Mouse (Mus musculus): ENCODE results near the gene Rtp2.

The Rtp2 gene

GRCm38 (mm10) chr16:23932294-23932693, at the start of gene Rtp2:
Gene Rtp2 (minus strand): TSS chr16:23932394.
- no peak for DNase-seq

DNA sequence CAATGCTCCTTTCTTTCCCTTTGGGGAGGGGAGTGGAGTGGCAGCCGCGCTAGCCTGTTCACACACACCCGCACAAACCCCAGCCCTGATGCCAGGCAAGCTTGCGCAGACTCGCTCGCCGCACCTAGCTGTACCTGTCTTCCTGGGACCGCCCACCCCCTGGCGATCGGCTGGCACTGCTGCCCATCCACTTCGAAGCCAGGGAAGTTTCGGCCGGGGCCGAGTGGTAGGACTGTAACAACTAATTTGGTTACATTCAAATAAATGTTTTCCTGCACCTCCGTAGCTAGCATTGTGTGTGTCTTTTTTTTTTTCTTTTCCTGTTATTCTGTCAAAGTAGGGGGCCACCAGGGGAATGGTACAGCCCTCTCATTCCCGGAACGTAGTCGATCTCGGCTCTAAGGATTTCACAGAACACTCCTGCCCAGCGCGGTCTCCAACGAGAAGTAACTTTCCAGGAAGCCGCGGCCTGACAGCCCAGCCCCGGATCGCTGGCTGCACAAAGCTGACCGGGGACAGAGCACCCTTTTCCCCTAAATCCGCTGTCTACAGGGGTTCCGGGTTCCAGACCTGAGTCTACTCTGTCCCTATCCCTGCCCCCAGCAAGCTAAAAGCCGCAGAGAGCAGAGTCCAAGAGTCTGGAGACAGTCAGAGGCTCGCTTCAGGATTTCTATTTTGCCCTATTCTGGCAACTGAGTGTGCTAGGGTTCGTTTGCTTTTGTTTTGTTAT, 49.0 kb upstream of the Rtp2 start:
- peak; percentile 32 for DNase-seq

- DNase-seq: no peak
Measured at GRCm38 (mm10) chr16:23980201-23980870, 48.1 kb upstream of the Rtp2 start.

DNA sequence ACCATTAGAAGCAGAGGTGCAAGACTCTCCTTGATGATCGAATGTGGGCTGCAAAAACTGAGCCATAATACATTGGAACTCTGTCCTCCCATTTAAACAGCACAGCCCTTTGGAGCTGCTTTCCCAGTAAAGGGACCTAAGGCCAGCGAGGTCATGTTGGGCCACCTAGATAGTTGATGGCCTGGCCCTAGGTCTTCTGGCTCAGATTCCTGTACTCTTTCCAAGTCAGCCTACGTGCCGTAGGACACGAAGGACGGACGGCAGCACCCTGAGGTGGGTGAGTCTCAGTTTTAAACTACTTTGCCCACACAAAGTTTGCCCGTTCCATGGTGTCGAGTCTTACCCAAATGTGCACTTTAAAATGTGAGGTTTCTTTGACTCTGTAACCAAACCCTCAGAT, 47.3 kb upstream of the Rtp2 start:
- DNase-seq: no peak

- no peak for DNase-seq
Measured at GRCm38 (mm10) chr16:23978495-23978894, 46.3 kb upstream of the Rtp2 start.

- no peak for DNase-seq
Measured at GRCm38 (mm10) chr16:23977732-23978131, 45.5 kb upstream of the Rtp2 start.

- DNase-seq: no peak
Measured at GRCm38 (mm10) chr16:23976196-23976595, 44.0 kb upstream of the Rtp2 start.

GRCm38 (mm10) chr16:23973635-23974367, 41.6 kb upstream of the Rtp2 start:
- DNase-seq: no peak

GRCm38 (mm10) chr16:23972901-23973300, 40.7 kb upstream of the Rtp2 start:
- DNase-seq: no peak

DNA sequence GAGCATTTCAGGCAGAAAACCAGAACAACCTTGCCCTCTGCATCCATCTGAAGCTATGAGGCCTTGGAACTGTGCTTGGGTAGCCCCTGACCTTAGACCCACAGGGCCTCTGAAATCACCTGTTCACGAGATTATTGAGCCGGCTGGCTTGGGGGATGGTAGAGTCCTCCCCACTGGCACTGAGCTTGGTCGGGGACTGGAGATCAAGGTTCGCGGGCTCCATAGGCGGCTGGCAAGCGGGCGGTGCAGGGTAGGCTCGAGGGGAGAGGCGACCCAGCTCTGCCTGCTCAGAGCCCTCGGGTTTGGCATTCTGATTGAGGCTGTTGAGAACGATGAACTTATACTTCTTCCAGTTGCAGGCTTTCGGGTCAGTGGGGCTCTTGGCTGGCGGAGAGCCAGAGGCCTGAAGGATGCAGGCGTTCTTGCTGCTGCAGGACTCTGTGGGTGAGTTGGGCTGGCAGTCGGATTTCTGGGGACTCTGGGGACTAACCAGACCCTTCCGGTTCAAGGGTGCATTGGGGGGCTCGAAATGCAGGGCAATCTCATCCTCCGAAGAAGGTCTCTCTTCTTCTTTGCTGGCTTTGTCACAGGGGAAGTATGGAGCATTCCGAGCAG, 40.0 kb upstream of the Rtp2 start:
- no peak for DNase-seq

GRCm38 (mm10) chr16:23969919-23970318, 37.7 kb upstream of the Rtp2 start:
- DNase-seq: no peak

- DNase-seq: no peak
Measured at GRCm38 (mm10) chr16:23968888-23969287, 36.7 kb upstream of the Rtp2 start.

DNA sequence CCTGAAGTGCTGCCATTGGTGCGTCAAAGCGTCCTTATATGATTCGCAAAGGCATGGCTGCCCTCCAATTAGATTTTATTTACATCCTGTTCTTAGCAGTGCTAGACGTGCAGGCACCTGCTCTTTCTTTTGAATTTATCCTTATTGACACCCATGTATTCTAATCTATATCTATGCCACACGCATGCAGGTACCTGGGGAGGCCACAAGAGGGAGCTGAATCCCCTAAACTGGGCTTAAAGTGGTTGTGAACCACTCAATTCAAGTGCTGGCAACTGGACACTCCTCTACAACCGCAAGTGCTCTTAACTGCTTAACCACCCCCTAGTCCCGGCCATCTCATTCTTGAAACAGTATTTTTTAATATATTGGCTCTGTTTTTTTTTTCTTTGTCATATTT, 35.1 kb upstream of the Rtp2 start:
- DNase-seq: no peak

DNA sequence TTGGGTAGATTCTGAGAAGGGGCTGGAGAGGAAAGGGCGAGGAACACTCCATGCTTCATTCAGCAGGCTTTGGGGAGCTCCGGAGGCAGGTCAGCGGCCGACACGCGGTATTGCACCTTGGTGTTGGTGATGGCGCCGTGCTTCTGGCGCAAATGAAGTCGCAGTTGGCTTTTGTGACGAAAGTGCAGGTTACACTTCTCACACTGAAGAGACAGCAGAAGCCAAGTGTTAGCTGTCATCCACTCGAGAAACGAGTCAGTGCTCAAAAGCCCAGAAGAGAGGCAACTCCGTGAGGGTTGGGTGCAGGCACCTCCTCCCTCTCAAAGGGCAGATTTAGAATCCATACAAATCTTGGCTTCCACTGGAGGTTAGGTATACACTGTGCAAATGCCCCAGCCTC, 33.9 kb upstream of the Rtp2 start:
- no peak for DNase-seq

DNA sequence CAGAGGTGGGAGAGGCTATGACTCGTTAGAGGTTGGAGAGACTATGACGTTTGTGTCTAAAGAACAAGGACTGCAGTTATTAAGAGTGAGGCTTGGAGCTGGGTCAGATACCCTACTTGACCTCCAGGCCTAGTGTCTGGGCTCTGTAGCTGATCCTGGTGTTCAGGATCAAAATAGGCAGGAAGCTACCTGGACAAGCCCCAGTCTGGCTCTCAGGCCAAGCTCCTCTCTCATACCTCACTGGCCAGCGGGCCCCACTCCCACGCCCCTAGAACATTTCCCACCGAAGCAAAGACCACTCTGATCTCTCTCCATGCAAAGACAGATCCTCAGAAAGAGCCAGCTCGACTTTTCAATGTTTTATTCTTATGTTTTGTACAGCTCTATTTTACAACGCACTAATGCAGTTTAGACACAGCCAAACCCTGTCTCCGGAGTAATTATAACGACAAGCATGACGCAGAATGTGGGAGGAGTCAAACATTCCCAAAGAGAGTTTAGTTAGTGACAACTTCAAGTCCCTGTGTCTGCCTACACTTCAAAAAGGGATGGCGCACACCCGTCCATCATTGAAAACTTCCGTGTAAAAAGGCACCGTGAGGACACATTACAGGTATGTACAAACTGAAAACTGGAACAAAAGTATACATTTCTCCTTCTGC, 32.6 kb upstream of the Rtp2 start:
- DNase-seq: no peak

DNA sequence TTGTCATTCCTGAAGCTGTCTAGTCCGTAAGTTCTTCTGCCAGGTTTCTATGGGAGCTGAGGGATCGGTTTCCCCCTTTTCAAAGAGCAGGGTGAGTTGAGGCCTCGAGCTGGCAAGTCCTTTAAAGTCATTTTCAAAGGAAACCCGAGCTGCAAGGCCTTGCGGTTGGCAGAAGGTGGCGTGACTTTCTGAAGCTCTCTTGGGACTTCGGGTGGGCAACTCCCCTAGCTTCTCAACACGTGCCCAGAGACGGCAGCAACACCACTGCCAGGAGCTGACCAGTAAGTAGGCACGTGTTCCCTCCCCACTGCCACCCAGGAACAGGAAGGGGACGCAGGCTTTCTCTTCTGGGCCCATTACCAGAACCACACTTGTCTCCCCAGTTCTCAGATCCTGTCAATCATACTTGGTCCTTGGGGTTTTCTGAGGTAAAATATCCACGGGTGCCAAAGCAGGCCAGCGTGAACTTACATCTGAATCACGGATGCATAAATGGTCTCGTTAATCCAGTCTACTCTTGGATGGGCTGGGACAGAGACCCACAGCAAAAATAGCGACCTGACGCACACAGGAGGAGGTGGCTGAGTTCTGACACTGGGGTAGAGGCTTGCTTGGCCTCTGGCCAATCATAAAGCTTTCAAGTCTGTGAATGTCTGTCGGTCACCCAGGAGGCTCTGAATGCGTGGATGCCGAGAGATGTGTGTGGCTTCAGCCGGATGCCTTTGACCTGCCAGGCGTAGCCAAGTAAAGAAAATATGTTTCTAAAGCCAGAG, 31.9 kb upstream of the Rtp2 start:
- DNase-seq: no peak

GRCm38 (mm10) chr16:23962401-23962800, 30.2 kb upstream of the Rtp2 start:
- no peak for DNase-seq

- no peak for DNase-seq
Measured at GRCm38 (mm10) chr16:23958938-23959337, 26.7 kb upstream of the Rtp2 start.

DNA sequence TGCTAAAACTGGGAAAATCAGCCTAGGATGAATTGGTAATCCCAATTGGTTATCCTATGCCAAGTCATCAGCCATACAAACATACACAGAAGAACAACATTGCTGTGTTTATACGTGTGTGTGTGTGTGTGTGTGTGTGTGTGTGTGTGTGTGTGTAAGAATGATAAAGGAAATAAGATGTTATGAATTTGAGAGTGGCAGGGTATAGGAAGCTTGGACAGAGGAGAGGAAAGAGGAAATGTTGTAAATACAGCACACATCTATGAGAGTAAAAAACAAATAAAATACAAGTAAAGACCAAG, 21.7 kb upstream of the Rtp2 start:
- DNase-seq: no peak

- DNase-seq: peak; percentile 77
Measured at GRCm38 (mm10) chr16:23953189-23953958, 21.2 kb upstream of the Rtp2 start.

GRCm38 (mm10) chr16:23952101-23952727, 20.0 kb upstream of the Rtp2 start:
- DNase-seq: no peak
